Mouse (Mus musculus): ENCODE measurements around the gene Fam50b. TPM values are rescaled to one million over a fixed set of nuclear protein-coding genes. Genes with fewer than 3 reads are reported as not detected.

The Fam50b gene
- polyA plus RNA-seq (2014; fragmentation: Nextera tagmentation; extraction: Ambion mirVana), result not detected in 2 replicates

- Histone ChIP-seq H3K4me3 (ENCODE audit: low read depth, low read length) (no peak within 1 kb of the TSS), H3K4me1 (ENCODE audit: control insufficient read depth, insufficient read depth, low read length) (no peaks in the 10 kb centered on the region), H3K4me2 (no peak within 1 kb of the TSS), H3K9me3 (ENCODE audit: control insufficient read depth, low read length) (no peaks in the 10 kb centered on the region; the same call in 1 of the 2 replicates), H3K9ac (ENCODE audit: low read length) (no peak within 1 kb of the TSS), H3K36me3 (ENCODE audit: control insufficient read depth, insufficient read depth, low read length) (no peaks in the 10 kb centered on the region), H3K27ac (ENCODE audit: low read depth, low read length) (no peak within 1 kb of the TSS), H3K27me3 (ENCODE audit: control insufficient read depth, insufficient read depth, low read length) (no peaks in the 10 kb centered on the region)
- no peak for DNase-seq (ENCODE audit: low spot score, missing footprints)
- 55% methylated on average over 5 of the region's 5 CpGs for WGBS
- no peak for ATAC-seq (ENCODE audit: low FRiP score)
Measured at GRCm38 (mm10) chr13:34734686-34735085, at the start of gene Fam50b. TSS of gene Fam50b (plus strand) at chr13:34734850.

DNA sequence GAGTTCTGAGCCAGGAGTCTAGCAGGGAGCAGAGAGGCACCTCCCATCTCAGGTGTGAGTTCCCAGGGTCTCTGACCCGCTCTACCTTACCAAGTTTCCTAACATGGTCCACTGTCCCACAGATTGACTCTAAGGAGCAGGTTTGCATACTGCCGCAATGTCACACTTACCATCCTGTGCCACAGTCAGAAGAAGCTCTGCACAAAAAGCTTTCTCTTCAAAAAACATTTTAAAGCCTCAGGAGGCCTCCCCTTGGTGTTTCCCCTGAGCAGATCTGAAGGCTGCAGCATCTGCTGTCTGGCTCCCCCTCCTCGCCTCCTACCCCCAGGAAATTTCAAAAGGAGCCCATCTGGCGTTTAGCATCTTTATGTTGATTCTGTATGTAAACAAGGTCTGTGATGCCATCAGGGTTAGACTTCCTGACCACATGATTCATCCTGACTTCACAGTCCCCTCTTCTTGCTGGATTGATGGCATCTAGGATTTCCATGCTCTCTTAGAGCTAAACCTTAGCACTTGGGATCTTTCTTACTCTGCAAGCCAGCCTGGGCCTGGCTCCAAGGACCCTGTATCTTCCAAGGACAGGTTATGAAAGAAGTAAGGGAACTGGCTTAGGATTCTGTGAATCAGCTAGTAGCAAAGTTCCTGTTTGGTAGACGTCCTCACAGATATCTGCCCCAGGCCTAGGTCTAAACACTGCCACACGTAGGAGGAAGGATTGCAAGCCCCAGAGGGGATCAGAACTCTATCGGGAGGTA is 49.5 kb upstream of the Fam50b start:
- Histone ChIP-seq H3K4me2 (no peak overlapping the region), H3K27ac (ENCODE audit: low read depth, low read length) (no peak overlapping the region), H3K4me1 (ENCODE audit: control insufficient read depth, insufficient read depth, low read length) (no peaks in the 10 kb centered on the region), H3K9me3 (ENCODE audit: control insufficient read depth, low read length) (no peaks in the 10 kb centered on the region), H3K36me3 (ENCODE audit: control insufficient read depth, insufficient read depth, low read length) (no peaks in the 10 kb centered on the region), H3K4me3 (ENCODE audit: low read depth, low read length) (no peak overlapping the region), H3K27me3 (ENCODE audit: control insufficient read depth, insufficient read depth, low read length) (no peaks in the 10 kb centered on the region), H3K9ac (ENCODE audit: low read length) (no peak overlapping the region)
- 76% methylated on average over 7 of the region's 7 CpGs for WGBS
- ATAC-seq (ENCODE audit: low FRiP score), result no peak
- no peak for DNase-seq (ENCODE audit: low spot score, missing footprints)

DNA sequence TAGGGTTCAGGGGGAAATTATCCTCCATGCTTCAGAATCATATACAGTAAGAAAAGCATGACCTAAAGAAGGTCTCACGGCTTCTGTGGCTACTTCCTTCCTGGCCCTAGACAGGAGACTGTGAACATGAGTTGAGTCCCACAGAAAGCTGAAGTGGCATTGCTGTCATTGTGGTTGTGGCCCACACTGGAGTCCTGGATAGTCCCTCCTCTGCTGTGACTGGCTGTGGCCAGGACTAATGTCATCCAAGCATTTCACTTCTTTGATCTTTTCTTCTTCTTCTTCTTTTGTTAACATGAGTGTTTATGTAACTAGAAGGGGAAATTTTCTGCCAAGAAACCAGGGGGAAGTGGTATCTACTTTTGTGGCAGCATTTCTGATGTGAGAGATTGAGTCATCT is 43.6 kb upstream of the Fam50b start:
- H3K36me3 ChIP-seq (ENCODE audit: control insufficient read depth, insufficient read depth, low read length), result no peaks in the 10 kb centered on the region
- H3K27me3 ChIP-seq (ENCODE audit: control insufficient read depth, insufficient read depth, low read length), result no peaks in the 10 kb centered on the region
- H3K9me3 ChIP-seq (ENCODE audit: control insufficient read depth, low read length), result no peaks in the 10 kb centered on the region
- H3K4me1 ChIP-seq (ENCODE audit: control insufficient read depth, insufficient read depth, low read length), result no peaks in the 10 kb centered on the region
- H3K9ac ChIP-seq (ENCODE audit: low read length), result no peak overlapping the region
- no peak for DNase-seq (ENCODE audit: low spot score, missing footprints)
- H3K27ac ChIP-seq (ENCODE audit: low read depth, low read length), result no peak overlapping the region
- H3K4me3 ChIP-seq (ENCODE audit: low read depth, low read length), result no peak overlapping the region
- no peak for ATAC-seq (ENCODE audit: low FRiP score)
- no peak overlapping the region for H3K4me2 ChIP-seq
- 78% methylated on average over 1 of the region's 1 CpGs for WGBS

GRCm38 (mm10) chr13:34693111-34693510 is 41.5 kb upstream of the Fam50b start:
- no peaks in the 10 kb centered on the region for H3K4me1 ChIP-seq (ENCODE audit: control insufficient read depth, insufficient read depth, low read length)
- no peak overlapping the region for H3K9ac ChIP-seq (ENCODE audit: low read length)
- no peak overlapping the region for H3K4me3 ChIP-seq (ENCODE audit: low read depth, low read length)
- H3K4me2 ChIP-seq, result no peak overlapping the region
- H3K27me3 ChIP-seq (ENCODE audit: control insufficient read depth, insufficient read depth, low read length), result no peaks in the 10 kb centered on the region
- DNase-seq (ENCODE audit: low spot score, missing footprints) (no peak), ATAC-seq (ENCODE audit: low FRiP score) (no peak)
- H3K9me3 ChIP-seq (ENCODE audit: control insufficient read depth, low read length), result no peaks in the 10 kb centered on the region
- H3K36me3 ChIP-seq (ENCODE audit: control insufficient read depth, insufficient read depth, low read length), result no peaks in the 10 kb centered on the region
- no peak overlapping the region for H3K27ac ChIP-seq (ENCODE audit: low read depth, low read length)
- WGBS, result 84% methylated on average over 6 of the region's 6 CpGs

- Histone ChIP-seq H3K4me2 (no peak overlapping the region), H3K9ac (ENCODE audit: low read length) (no peak overlapping the region), H3K4me1 (ENCODE audit: control insufficient read depth, insufficient read depth, low read length) (no peaks in the 10 kb centered on the region), H3K27ac (ENCODE audit: low read depth, low read length) (no peak overlapping the region), H3K9me3 (ENCODE audit: control insufficient read depth, low read length) (no peaks in the 10 kb centered on the region), H3K36me3 (ENCODE audit: control insufficient read depth, insufficient read depth, low read length) (no peaks in the 10 kb centered on the region), H3K27me3 (ENCODE audit: control insufficient read depth, insufficient read depth, low read length) (no peaks in the 10 kb centered on the region), H3K4me3 (ENCODE audit: low read depth, low read length) (no peak overlapping the region)
- no peak for ATAC-seq (ENCODE audit: low FRiP score)
- no peak for DNase-seq (ENCODE audit: low spot score, missing footprints)
- 87% methylated on average over 7 of the region's 7 CpGs for WGBS
Measured at GRCm38 (mm10) chr13:34696734-34697332, 37.8 kb upstream of the Fam50b start.

DNA sequence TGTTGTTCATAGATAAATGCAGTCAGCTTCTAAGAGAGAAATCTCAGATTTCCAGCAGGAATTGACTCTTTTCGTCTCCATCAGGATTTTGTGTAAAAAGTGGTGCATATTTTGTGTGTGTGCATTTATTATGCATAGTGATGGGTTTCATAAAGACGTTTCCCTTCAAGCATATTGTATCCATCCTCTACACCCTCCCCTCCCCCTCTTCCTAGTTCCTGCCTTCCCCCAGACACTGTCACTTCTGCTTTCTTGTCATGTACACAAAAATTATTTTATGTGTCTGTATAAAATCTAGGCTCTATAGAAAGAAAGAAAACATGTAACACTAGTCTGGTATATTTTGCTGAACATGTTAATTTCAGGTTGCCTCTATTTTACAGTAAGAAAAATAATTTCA is 34.6 kb upstream of the Fam50b start:
- Histone ChIP-seq H3K36me3 (ENCODE audit: control insufficient read depth, insufficient read depth, low read length) (no peaks in the 10 kb centered on the region), H3K9me3 (ENCODE audit: control insufficient read depth, low read length) (no peaks in the 10 kb centered on the region), H3K27ac (ENCODE audit: low read depth, low read length) (no peak overlapping the region), H3K27me3 (ENCODE audit: control insufficient read depth, insufficient read depth, low read length) (no peaks in the 10 kb centered on the region), H3K4me3 (ENCODE audit: low read depth, low read length) (no peak overlapping the region), H3K4me2 (no peak overlapping the region), H3K9ac (ENCODE audit: low read length) (no peak overlapping the region), H3K4me1 (ENCODE audit: control insufficient read depth, insufficient read depth, low read length) (no peaks in the 10 kb centered on the region)
- 87% methylated on average over 2 of the region's 2 CpGs for WGBS
- ATAC-seq (ENCODE audit: low FRiP score) (no peak), DNase-seq (ENCODE audit: low spot score, missing footprints) (no peak)

- 92% methylated on average over 1 of the region's 1 CpGs for WGBS
- Histone ChIP-seq H3K36me3 (ENCODE audit: control insufficient read depth, insufficient read depth, low read length) (no peaks in the 10 kb centered on the region), H3K27ac (ENCODE audit: low read depth, low read length) (no peak overlapping the region), H3K4me1 (ENCODE audit: control insufficient read depth, insufficient read depth, low read length) (no peaks in the 10 kb centered on the region), H3K4me3 (ENCODE audit: low read depth, low read length) (no peak overlapping the region), H3K4me2 (no peak overlapping the region), H3K9me3 (ENCODE audit: control insufficient read depth, low read length) (no peaks in the 10 kb centered on the region), H3K27me3 (ENCODE audit: control insufficient read depth, insufficient read depth, low read length) (no peaks in the 10 kb centered on the region), H3K9ac (ENCODE audit: low read length) (no peak overlapping the region)
- DNase-seq (ENCODE audit: low spot score, missing footprints) (no peak), ATAC-seq (ENCODE audit: low FRiP score) (no peak)
Measured at GRCm38 (mm10) chr13:34700630-34701029, 34.0 kb upstream of the Fam50b start.

- ATAC-seq (ENCODE audit: low FRiP score), result no peak
- Histone ChIP-seq H3K9ac (ENCODE audit: low read length) (no peak overlapping the region), H3K4me2 (no peak overlapping the region), H3K27me3 (ENCODE audit: control insufficient read depth, insufficient read depth, low read length) (no peaks in the 10 kb centered on the region), H3K4me1 (ENCODE audit: control insufficient read depth, insufficient read depth, low read length) (no peaks in the 10 kb centered on the region), H3K36me3 (ENCODE audit: control insufficient read depth, insufficient read depth, low read length) (no peaks in the 10 kb centered on the region), H3K4me3 (ENCODE audit: low read depth, low read length) (no peak overlapping the region), H3K27ac (ENCODE audit: low read depth, low read length) (no peak overlapping the region), H3K9me3 (ENCODE audit: control insufficient read depth, low read length) (no peaks in the 10 kb centered on the region)
- no peak for DNase-seq (ENCODE audit: low spot score, missing footprints)
- 82% methylated on average over 2 of the region's 2 CpGs for WGBS
Measured at GRCm38 (mm10) chr13:34703301-34703700, 31.3 kb upstream of the Fam50b start.

GRCm38 (mm10) chr13:34703795-34704194 is 30.9 kb upstream of the Fam50b start:
- H3K9ac ChIP-seq (ENCODE audit: low read length), result no peak overlapping the region
- no peaks in the 10 kb centered on the region for H3K4me1 ChIP-seq (ENCODE audit: control insufficient read depth, insufficient read depth, low read length)
- H3K27me3 ChIP-seq (ENCODE audit: control insufficient read depth, insufficient read depth, low read length), result no peaks in the 10 kb centered on the region
- DNase-seq (ENCODE audit: low spot score, missing footprints) (no peak), ATAC-seq (ENCODE audit: low FRiP score) (no peak)
- H3K4me2 ChIP-seq, result no peak overlapping the region
- H3K27ac ChIP-seq (ENCODE audit: low read depth, low read length), result no peak overlapping the region
- no peak overlapping the region for H3K4me3 ChIP-seq (ENCODE audit: low read depth, low read length)
- no peaks in the 10 kb centered on the region for H3K9me3 ChIP-seq (ENCODE audit: control insufficient read depth, low read length)
- WGBS, result 87% methylated on average over 1 of the region's 1 CpGs
- no peaks in the 10 kb centered on the region for H3K36me3 ChIP-seq (ENCODE audit: control insufficient read depth, insufficient read depth, low read length)

Data from midbrain, embryonic 11.5 days (tissue).